Mouse (Mus musculus) induced T-regulatory cell, adult 2 months (primary cell): Measurements from ENCODE around the gene Nisch.

ENCODE experiments used
- DNase-seq: peaks from one replicate; pipeline ENCODE4 v3.0.0-alpha.2; 2012; ENCODE audit warnings: low read depth

The Nisch gene

GRCm38 (mm10) chr14:31129326-31130235 is 87.2 kb downstream of the Nisch start:
- peak; percentile 38 for DNase-seq

GRCm38 (mm10) chr14:31128826-31129219 is 87.9 kb downstream of the Nisch start, which contains the start of gene Smim4:
Gene Smim4, minus strand, starts transcription at chr14:31128956.
- DNase-seq, result peak; percentile 100

- DNase-seq, result peak; percentile 80
Observed at GRCm38 (mm10) chr14:31128101-31128825, 88.5 kb downstream of the Nisch start.

GRCm38 (mm10) chr14:31126826-31127225 is 89.9 kb downstream of the Nisch start:
- DNase-seq, result no peak

GRCm38 (mm10) chr14:31125106-31126075 is 91.4 kb downstream of the Nisch start:
- no peak for DNase-seq
